Mouse (Mus musculus): ENCODE results near the gene Rad9b. TPM values are rescaled to one million over a fixed set of nuclear protein-coding genes. Genes with fewer than 3 reads are reported as not detected.

The Rad9b gene
- polyA plus RNA-seq, 1 experiment = 6.9 TPM

DNA sequence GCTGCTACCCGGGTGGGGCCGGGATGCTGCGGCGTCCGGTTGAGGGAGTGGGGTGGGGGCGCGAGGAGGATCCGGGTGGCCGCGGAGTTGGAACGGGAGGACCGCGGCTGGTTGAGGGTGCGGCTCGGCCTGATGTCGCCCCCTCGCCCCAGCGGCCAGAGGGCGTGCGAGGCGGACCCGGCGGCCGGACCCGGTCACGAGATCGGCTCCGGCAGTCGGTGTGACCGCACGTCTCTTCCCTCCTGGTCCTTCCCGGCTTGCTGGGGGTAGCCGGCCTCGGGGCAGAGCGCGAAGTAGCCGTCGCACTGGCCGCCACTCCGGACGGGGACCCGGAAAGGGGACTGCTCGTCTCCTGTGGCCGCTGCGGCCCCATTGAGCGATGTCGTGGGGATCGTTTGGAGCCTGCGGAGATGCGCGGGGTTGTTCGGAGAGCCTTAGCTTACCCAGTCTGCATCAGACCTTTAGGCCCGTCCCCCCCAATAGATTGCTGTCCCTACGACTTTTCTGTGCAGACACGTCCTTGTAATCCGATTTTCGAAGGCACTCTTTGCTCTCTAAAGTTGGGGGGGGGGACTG, 547 bp upstream of the Rad9b start:
- no peak for DNase-seq
- H3K27me3 ChIP-seq (ENCODE audit: control insufficient read depth, insufficient read depth, low read length) = no peaks in the 10 kb centered on the region
- TF ChIP-seq CTCF (IDR thresholded peaks at IDR 0.05; ENCODE audit: borderline replicate concordance, insufficient read depth, low read depth, low read length) (no peak), POLR2A (IDR thresholded peaks at IDR 0.05; ENCODE audit: borderline replicate concordance, insufficient read depth, low read length) (no peak)
- H3K4me1 ChIP-seq (ENCODE audit: control insufficient read depth, insufficient read depth, low read length) = no peaks in the 10 kb centered on the region
- H3K4me3 ChIP-seq (replicated peaks; ENCODE audit: insufficient read depth, low read depth, low read length) = peak overlapping the region; percentile 76
- 1% methylated on average over 53 of the region's 57 CpGs for WGBS
- H3K27ac ChIP-seq (ENCODE audit: insufficient read depth, low read length) = 0 out of 2 replicates have a peak overlapping the region, but pooled peaks have one; percentile 26

DNA sequence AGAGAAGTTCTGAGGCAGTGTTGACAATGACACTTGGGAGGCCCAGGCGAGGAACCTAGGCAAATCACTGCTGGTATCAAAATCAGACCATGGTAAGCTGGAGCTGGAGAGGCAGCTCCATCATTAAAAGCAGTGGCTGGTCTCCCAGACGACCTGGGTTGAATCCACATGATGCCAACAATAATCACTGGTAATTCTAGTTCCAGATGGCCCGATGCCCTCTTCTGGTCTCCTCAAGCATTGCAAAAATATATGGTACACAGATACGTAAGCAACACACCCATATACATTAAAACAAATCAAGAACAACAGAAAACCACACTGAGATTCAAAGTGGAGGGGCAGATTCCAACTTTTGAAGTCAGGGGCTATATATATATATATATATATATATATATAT, 8.3 kb downstream of the Rad9b start:
- TF ChIP-seq POLR2A (IDR thresholded peaks at IDR 0.05; ENCODE audit: borderline replicate concordance, insufficient read depth, low read length) (no peak), CTCF (IDR thresholded peaks at IDR 0.05; ENCODE audit: borderline replicate concordance, insufficient read depth, low read depth, low read length) (no peak)
- DNase-seq = no peak
- 75% methylated on average over 4 of the region's 4 CpGs for WGBS
- no peak overlapping the region for H3K27ac ChIP-seq (ENCODE audit: insufficient read depth, low read length)
- H3K4me3 ChIP-seq (replicated peaks; ENCODE audit: insufficient read depth, low read depth, low read length) = no peak overlapping the region
- no peaks in the 10 kb centered on the region for H3K4me1 ChIP-seq (ENCODE audit: control insufficient read depth, insufficient read depth, low read length)
- no peaks in the 10 kb centered on the region for H3K27me3 ChIP-seq (ENCODE audit: control insufficient read depth, insufficient read depth, low read length)

DNA sequence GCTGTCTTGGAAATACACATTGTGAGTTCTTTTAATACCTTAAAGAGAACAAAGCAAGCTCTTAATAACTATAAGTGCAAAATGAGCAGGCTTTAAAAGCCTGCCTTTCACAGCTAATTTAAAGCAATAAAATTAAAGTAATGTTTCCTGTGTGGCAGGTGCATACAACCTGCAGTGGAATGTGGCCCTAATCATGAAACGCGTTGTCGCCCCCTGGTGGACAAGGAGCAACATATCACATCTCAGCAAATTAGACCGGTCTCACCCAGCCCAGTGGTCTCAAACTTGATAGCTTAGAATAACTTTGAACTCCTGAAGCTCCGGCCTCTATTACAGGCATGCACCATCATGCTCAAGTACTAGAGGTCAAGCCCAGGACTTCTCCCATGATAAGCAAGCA, 9.8 kb downstream of the Rad9b start:
- peak; percentile 73 to 82 for DNase-seq
- TF ChIP-seq POLR2A (IDR thresholded peaks at IDR 0.05; ENCODE audit: borderline replicate concordance, insufficient read depth, low read length) (no peak), CTCF (IDR thresholded peaks at IDR 0.05; ENCODE audit: borderline replicate concordance, insufficient read depth, low read depth, low read length) (peak; percentile 94)
- no peak overlapping the region for H3K4me3 ChIP-seq (replicated peaks; ENCODE audit: insufficient read depth, low read depth, low read length)
- no peaks in the 10 kb centered on the region for H3K4me1 ChIP-seq (ENCODE audit: control insufficient read depth, insufficient read depth, low read length)
- H3K27me3 ChIP-seq (ENCODE audit: control insufficient read depth, insufficient read depth, low read length) = no peaks in the 10 kb centered on the region
- H3K27ac ChIP-seq (ENCODE audit: insufficient read depth, low read length) = no peak overlapping the region
- WGBS = 5% methylated on average over 5 of the region's 5 CpGs

DNA sequence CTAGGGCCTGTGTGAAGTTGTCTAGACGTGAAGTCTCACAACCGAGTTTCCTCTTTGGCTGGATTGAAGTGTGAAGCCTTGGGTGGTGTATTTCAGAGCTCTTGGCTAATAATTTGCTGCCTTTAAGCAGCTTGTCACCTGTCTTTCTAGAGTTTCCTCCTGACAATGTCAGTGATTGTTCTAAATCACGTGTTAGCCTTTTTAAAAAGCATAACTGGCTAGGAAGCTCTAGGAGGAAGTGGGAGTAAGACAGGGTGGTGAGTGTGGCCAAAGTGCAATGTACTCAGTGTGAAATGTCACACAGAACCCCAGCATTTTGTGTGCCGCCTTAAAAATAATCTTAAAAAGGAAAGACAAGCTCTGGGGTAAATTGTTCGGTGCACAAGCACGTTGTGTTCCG, 10.3 kb downstream of the Rad9b start:
- TF ChIP-seq CTCF (IDR thresholded peaks at IDR 0.05; ENCODE audit: borderline replicate concordance, insufficient read depth, low read depth, low read length) (no peak), POLR2A (IDR thresholded peaks at IDR 0.05; ENCODE audit: borderline replicate concordance, insufficient read depth, low read length) (no peak)
- Histone ChIP-seq H3K27me3 (ENCODE audit: control insufficient read depth, insufficient read depth, low read length) (no peaks in the 10 kb centered on the region), H3K4me3 (replicated peaks; ENCODE audit: insufficient read depth, low read depth, low read length) (no peak overlapping the region), H3K27ac (ENCODE audit: insufficient read depth, low read length) (no peak overlapping the region), H3K4me1 (ENCODE audit: control insufficient read depth, insufficient read depth, low read length) (no peaks in the 10 kb centered on the region)
- DNase-seq = no peak
- WGBS = 45% methylated on average over 7 of the region's 7 CpGs

DNA sequence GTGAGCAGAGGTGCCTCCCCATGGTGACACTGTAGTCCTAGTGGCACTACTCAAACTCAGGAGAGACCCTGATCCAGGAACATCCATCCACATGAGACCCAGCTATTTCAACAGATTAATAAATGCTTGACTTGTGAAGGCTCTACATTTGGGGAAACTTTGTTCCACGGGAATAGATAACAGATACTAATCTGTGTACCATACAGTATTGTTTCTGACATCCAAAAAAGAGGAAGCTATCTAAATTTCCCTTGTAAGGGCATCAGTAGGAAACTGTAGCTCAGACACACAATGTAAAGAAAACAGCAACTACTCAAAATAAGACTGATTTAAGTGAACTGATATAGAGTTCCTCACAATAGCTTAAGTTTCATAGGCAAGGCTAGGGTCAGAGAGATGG, 11.2 kb downstream of the Rad9b start:
- no peaks in the 10 kb centered on the region for H3K27me3 ChIP-seq (ENCODE audit: control insufficient read depth, insufficient read depth, low read length)
- no peak overlapping the region for H3K27ac ChIP-seq (ENCODE audit: insufficient read depth, low read length)
- TF ChIP-seq POLR2A (IDR thresholded peaks at IDR 0.05; ENCODE audit: borderline replicate concordance, insufficient read depth, low read length) (no peak), CTCF (IDR thresholded peaks at IDR 0.05; ENCODE audit: borderline replicate concordance, insufficient read depth, low read depth, low read length) (no peak)
- no peak for DNase-seq
- no peak overlapping the region for H3K4me3 ChIP-seq (replicated peaks; ENCODE audit: insufficient read depth, low read depth, low read length)
- WGBS = 88% methylated on average over 1 of the region's 1 CpGs
- H3K4me1 ChIP-seq (ENCODE audit: control insufficient read depth, insufficient read depth, low read length) = no peaks in the 10 kb centered on the region

DNA sequence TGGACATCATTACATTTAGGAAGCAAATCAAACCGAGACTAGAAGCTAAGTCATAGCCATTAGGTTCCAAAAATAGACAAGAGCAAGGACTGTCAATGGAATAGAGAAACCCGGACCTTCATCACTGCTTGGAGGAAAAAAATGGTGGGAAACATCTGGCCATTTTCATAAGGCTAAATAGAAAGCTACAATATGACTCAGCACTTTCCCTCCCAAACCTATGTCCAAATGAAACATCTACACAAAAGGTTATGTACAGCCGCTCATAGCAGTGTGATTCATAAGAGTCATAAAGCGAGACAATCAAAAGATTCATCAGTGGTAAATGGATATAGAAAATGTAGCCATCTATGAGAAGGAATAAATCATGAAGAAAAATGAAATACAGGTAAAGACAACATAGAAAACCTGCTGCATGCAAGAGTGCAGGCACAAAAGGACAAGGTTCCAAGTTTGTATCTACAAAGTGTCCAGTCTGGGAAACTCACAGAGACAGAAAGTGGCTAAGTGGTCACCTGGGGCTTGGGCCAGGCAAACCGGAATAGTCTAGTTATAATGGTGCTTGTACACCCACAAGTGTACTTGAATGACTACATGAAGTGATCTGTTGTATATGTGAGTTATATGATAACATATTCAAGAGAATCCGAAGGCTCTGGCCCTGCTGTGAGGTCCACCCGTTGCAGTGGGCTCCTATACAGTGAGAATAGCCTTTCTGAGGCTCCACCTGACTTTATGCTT, 17.3 kb downstream of the Rad9b start:
- 90% methylated on average over 7 of the region's 7 CpGs for WGBS
- Histone ChIP-seq H3K4me1 (ENCODE audit: control insufficient read depth, insufficient read depth, low read length) (peaks cover 4% of the 10 kb centered on the region), H3K4me3 (replicated peaks; ENCODE audit: insufficient read depth, low read depth, low read length) (no peak overlapping the region), H3K27me3 (ENCODE audit: control insufficient read depth, insufficient read depth, low read length) (no peaks in the 10 kb centered on the region), H3K27ac (ENCODE audit: insufficient read depth, low read length) (no peak overlapping the region)
- DNase-seq = no peak
- TF ChIP-seq CTCF (IDR thresholded peaks at IDR 0.05; ENCODE audit: borderline replicate concordance, insufficient read depth, low read depth, low read length) (no peak), POLR2A (IDR thresholded peaks at IDR 0.05; ENCODE audit: borderline replicate concordance, insufficient read depth, low read length) (no peak)

DNA sequence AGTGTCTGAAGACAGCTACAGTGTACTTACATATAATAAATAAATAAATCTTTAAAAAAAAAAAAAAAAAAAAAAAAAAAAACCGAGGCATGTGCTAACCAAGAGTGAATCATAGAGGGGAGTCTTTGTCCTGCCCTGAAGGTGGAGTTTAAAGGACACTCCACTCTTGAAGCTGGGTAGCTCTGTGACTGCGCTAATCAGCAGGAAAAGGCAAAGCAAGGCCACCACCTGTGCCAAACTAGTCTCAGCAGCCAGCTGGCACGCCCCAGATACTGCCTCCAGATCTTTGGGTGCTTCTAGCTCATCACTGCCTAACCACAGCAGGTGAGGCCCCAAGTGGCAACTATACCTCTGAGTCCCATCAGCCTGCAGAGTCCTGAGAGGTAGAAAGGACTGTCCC, 19.4 kb downstream of the Rad9b start:
- WGBS = 22% methylated on average over 3 of the region's 3 CpGs
- DNase-seq = peak in 1 of 2 experiments; percentile 34
- H3K27ac ChIP-seq (ENCODE audit: insufficient read depth, low read length) = no peak overlapping the region
- peaks cover 4% of the 10 kb centered on the region for H3K4me1 ChIP-seq (ENCODE audit: control insufficient read depth, insufficient read depth, low read length)
- H3K4me3 ChIP-seq (replicated peaks; ENCODE audit: insufficient read depth, low read depth, low read length) = no peak overlapping the region
- no peak for TF ChIP-seq CTCF (IDR thresholded peaks at IDR 0.05; ENCODE audit: borderline replicate concordance, insufficient read depth, low read depth, low read length)
- no peak for TF ChIP-seq POLR2A (IDR thresholded peaks at IDR 0.05; ENCODE audit: borderline replicate concordance, insufficient read depth, low read length)
- H3K27me3 ChIP-seq (ENCODE audit: control insufficient read depth, insufficient read depth, low read length) = no peaks in the 10 kb centered on the region

DNA sequence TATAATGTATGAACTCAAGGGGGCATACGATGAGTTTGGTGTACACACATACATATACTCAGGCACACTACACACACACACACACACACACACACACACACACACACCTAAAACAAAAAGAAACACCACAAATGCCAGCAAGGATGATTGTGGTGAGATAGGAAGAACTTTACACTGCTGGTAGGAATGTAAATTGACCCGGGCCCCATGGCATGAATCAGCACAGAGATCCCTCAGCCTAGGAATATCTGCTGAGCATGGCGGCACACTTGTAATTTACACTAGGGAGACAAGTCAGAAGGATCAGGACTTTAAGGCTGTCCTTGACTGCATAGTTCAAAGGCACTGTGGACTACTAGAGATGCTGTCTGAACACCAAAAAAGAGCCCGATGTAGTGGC, 23.8 kb downstream of the Rad9b start:
- TF ChIP-seq CTCF (IDR thresholded peaks at IDR 0.05; ENCODE audit: borderline replicate concordance, insufficient read depth, low read depth, low read length) (no peak), POLR2A (IDR thresholded peaks at IDR 0.05; ENCODE audit: borderline replicate concordance, insufficient read depth, low read length) (no peak)
- 93% methylated on average over 4 of the region's 4 CpGs for WGBS
- no peak overlapping the region for H3K27ac ChIP-seq (ENCODE audit: insufficient read depth, low read length)
- H3K4me1 ChIP-seq (ENCODE audit: control insufficient read depth, insufficient read depth, low read length) = peaks cover 20% of the 10 kb centered on the region
- DNase-seq = no peak
- no peaks in the 10 kb centered on the region for H3K27me3 ChIP-seq (ENCODE audit: control insufficient read depth, insufficient read depth, low read length)
- H3K4me3 ChIP-seq (replicated peaks; ENCODE audit: insufficient read depth, low read depth, low read length) = no peak overlapping the region

All from cerebellum, adult 2 months (tissue).